Mouse (Mus musculus): ENCODE measurements around the gene Tjp3.

Gene Tjp3

DNA sequence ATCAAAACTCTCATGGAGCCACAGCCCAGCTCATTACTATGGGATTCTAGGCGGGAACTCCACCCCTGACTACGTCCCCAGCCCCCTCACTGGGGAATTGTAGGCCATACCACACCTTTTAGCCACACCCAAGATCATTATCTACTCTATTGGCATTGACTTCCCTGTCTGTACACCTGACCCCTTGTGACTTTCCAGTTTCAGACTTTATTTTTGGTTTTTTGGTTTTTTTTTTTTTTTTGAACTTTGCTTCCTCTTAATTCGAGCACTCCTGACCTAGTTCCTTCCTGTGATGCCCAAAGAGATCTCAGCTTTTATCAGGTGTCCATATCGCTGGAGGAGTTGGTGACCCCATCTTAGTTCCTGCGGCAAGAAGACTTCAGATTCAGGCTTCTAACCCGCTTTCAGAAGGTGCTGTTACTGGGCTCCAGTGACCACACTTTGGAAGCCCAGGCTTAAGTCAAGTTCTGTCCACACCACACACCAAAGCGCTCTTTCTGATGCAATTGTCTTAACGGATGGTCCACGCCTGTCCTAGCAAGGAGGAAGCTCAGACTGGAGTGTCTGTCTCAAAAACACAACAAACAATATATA is at the start of gene Tjp3:
Gene Tjp3, minus strand, starts transcription at position 71 of the 594 bp plus-strand sequence.
- no peak for DNase-seq (ENCODE audit: low spot score)

GRCm38 (mm10) chr10:81340551-81341332 is 49.4 kb upstream of the Tjp3 start:
- DNase-seq (ENCODE audit: low spot score): no peak

DNA sequence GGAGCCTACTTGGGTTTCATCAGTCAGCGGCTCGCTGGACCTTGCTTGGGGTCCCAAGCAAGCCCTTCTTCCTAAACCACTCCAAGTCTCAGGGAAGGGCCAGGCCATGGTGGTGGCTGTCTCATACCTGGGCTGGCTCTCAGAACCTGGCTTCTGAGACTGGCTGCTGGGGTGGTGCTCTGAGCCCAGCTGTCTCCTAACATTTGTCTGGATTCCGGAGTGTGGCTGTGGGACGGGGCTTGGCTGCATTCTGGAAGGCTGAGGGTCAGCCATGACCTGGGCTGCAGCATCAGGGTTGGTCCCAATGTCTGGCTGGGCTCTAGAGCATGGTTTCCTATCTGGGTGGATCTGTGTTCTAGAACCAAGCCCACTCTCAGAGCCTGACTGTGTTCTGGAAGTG is 45.2 kb upstream of the Tjp3 start:
- DNase-seq (ENCODE audit: low spot score): no peak

GRCm38 (mm10) chr10:81335393-81336340 is 44.3 kb upstream of the Tjp3 start:
- DNase-seq (ENCODE audit: low spot score): no peak

DNA sequence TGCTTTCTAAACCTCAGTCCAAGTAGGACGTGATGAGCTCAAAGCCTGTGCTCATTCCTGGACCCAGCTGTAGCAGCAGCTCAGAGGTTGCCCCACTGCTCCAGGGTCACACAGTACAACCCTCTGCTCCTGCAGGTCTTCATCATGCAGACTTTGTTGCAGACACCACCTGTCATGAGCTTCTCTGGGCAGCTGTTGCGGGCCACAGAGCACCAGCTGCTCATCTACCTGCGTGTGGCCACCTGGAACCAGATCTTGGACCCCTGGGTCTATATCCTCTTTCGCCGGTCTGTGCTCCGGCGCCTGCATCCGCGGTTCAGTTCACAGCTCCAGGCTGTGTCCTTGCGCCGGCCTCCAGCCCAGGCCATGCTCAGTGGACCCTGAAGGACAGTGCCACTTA is 42.9 kb upstream of the Tjp3 start:
- no peak for DNase-seq (ENCODE audit: low spot score)

- DNase-seq (ENCODE audit: low spot score): no peak
Measured at GRCm38 (mm10) chr10:81332277-81332676, 40.9 kb upstream of the Tjp3 start.

GRCm38 (mm10) chr10:81330007-81330406 is 38.6 kb upstream of the Tjp3 start:
- DNase-seq (ENCODE audit: low spot score): no peak

DNA sequence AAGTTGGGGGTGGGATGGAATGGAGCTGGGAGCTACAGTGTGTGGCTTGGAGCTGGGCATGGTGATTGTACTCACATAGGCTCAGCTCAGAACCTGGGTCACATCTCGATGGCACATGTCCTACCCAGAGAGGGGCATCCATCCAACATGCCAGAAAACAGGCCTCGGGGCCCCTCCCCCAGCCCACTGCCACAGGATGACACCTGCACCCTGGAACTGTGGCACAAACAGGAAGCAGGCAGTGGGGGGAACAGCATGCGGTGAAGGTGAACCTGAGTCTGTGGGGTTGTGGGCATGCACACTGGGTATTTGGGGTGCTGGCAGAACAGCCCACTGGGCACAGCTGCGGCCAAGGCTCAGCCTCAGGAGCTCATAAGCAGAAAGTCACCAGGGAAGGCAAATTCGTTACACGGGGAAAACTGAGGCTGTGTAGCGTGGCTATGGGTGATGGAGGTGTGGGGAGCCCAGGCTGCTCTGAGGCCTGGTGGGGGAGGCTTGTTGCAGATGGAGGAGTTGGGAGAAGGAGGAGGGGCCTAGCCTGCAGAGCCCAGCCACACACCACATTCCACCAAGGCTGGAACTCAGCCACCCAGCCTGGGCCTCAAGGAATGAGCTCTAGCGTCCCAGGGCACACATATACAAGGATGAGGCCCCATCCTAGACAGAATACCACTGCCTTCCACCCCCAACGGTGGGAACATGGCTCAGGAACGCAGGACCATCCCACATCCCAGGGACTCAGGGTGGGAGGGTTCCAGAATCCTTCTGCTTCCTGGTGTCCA is 38.0 kb upstream of the Tjp3 start:
- DNase-seq (ENCODE audit: low spot score): no peak

DNA sequence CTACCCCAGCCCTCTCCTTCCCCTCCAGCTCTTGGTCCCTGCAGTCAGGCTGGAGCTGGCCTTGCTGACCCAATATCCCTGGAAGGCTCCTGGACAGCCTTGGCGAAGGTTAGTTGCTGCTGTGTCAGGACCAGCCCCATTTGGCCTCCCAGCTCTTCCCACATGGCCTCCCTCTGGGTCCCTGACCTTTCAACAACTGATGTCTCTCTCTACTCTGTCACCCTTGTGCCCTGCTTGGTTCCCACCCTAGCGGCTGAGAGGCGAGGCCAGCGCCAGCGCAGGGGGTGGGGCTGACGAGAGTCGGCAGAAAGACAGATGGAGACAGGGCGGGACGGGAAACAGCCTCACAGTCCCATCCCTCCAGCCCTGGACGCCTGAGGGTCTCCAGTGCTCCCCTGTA is 37.0 kb upstream of the Tjp3 start, which contains the start of gene Tbxa2r:
Gene Tbxa2r, plus strand, starts transcription at position 346 of the 400 bp plus-strand sequence.
- peak; percentile 50 for DNase-seq (ENCODE audit: low spot score)

- no peak for DNase-seq (ENCODE audit: low spot score)
Measured at GRCm38 (mm10) chr10:81327959-81328358, 36.6 kb upstream of the Tjp3 start.

- DNase-seq (ENCODE audit: low spot score): no peak
Measured at GRCm38 (mm10) chr10:81326858-81327257, 35.5 kb upstream of the Tjp3 start.

GRCm38 (mm10) chr10:81325781-81326180 is 34.4 kb upstream of the Tjp3 start:
- no peak for DNase-seq (ENCODE audit: low spot score)

- DNase-seq (ENCODE audit: low spot score): no peak
Measured at GRCm38 (mm10) chr10:81325176-81325575, 33.8 kb upstream of the Tjp3 start.

DNA sequence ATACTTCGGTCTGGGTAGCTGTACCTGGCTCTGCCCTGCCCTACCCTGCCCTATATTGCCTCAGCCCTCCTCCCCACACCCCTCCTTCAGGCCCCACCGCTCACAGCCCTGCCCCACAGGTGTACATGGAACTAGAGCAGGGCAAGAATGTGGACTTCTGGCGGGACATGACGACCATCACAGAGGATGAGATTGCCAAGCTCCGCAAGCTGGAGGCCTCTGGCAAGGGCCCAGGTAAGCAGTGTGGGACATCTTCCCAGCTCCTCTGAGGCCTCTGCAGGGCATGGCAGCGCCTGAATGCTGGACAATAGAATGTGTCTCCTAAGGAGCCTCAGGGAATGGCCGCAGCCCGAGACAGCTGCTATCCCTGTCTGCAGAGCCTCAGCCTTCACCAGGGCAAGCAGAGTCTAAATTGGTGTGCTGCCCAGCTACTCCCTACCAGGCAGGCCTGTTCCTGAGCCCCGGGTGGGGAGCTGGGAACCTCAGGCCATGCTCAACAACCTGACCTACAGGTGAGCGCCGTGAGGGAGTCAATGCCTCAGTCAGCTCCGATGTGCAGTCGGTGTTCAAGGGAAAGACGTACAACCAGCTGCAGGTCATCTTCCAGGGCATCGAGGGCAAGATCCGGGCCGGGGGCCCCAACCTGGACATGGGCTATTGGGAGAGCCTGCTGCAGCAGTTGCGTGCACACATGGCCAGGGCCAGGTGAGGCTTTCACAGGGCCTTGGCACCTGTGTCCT is 32.6 kb upstream of the Tjp3 start:
- DNase-seq (ENCODE audit: low spot score): no peak

DNA sequence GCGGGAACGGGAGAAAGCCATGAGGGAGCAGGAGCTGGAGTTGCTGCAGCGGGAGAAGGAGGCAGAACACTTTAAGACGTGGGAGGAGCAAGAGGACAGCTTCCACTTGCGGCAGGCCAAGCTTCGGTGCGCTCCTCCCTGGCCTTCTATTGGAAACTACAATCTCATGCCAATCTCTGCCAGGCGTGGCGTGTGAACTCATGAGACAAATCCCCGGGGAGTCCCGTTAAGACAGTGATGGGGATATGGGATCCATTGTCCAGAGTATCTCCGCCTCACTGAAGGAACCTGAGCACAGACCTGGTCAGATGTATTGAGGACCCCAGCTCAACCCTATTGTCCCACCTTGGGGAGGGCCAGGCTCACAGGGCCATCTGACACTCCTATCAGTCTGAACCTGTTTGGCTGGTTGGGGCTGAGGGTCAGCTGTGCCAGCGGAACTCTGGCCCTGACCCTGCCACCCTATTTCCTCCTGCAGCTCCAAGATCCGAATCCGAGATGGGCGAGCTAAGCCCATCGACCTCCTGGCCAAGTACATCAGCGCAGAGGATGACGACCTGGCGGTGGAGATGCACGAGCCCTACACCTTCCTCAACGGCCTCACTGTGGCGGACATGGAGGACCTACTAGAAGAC is 31.9 kb upstream of the Tjp3 start:
- no peak for DNase-seq (ENCODE audit: low spot score)

- DNase-seq (ENCODE audit: low spot score): no peak
Measured at GRCm38 (mm10) chr10:81322444-81322843, 31.1 kb upstream of the Tjp3 start.

DNA sequence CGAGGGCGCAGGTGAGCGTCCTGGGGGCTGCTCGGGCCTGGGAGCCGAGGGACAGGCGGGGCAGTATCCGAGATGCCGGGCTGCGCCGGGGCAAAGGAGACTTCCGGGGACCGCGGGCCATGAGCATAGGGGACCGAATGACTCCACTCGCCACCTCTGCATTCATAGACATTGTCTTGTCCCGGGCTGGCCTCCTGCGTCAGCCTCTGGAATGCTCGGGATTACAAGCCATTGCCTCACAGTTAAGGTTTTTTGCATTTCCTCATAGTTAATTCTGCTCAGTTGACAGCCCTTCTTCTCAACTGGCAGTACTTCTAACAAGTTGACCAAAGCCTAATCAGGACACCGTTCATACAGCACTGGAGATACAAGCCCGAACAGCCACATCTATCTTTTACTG is 30.1 kb upstream of the Tjp3 start:
- no peak for DNase-seq (ENCODE audit: low spot score)

DNA sequence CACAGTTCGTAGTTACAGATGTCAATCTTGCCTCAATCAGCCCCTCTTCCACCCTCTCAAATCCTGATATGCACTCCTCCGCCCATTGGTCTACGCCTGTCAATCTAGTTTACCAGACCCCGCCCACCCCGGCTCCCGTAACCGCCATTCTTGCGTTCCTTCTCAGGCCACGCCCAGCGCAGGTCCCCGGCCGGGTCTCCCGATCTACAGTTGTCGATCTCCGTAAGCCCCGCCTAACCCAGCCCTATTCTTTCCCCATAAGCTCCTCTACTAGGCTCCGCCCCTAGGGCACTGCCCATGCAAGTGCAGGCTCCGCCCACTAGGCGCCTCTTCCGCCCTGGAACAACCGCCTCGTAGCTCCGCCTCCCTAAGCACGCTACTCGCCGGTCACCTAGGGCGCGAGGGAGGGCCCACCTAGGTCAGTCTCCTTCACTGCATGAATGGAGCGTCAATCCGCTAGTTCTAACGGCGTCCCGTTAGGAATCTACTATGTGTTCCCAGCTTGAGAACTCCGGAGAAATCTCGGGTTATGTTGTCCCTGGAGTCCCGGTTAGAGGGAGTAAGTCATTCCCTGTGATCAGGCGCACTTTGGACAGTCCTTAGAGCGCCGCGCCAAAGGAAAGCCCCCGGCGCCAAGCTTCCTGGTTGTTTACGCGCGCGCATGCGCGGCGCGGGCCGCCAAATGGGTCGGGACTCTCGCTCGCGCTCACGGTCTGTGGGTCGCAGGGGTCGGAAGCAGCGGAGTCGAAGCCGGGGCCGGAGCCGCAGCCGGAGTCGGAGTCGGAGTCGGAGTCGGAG is 29.4 kb upstream of the Tjp3 start, which contains the start of gene Cactin:
Gene Cactin, plus strand, starts transcription at position 554 of the 798 bp plus-strand sequence.
- peak; percentile 99 for DNase-seq (ENCODE audit: low spot score)

GRCm38 (mm10) chr10:81319741-81320549 is 28.6 kb upstream of the Tjp3 start:
- DNase-seq (ENCODE audit: low spot score): peak; percentile 96

All from ovary, postnatal 36 days (tissue).